Mouse (Mus musculus) olfactory bulb, adult 2 months (tissue): ENCODE measurements at regions not wholly inside any gene's neighbourhood (a gene's known extent, or its start where the extent isn't known, plus 50 kb on each side); places are given as distances from the start of the nearest gene placed in this dataset.

ENCODE experiments used
- CTCF ChIP-seq: fragments of 200-500 bp; IDR thresholded peaks from 2 replicates; pipeline ENCODE4 v1.5.1; 2012; ENCODE audit warnings: low read depth, mild to moderate bottlenecking, low read length, moderate library complexity; ENCODE audit not compliant: insufficient read depth
- POLR2A ChIP-seq: fragments of 200-500 bp; IDR thresholded peaks from 2 replicates; pipeline ENCODE4 v1.6.1; 2012; ENCODE audit warnings: mild to moderate bottlenecking, low read depth, low read length, moderate library complexity; ENCODE audit not compliant: insufficient read depth

DNA sequence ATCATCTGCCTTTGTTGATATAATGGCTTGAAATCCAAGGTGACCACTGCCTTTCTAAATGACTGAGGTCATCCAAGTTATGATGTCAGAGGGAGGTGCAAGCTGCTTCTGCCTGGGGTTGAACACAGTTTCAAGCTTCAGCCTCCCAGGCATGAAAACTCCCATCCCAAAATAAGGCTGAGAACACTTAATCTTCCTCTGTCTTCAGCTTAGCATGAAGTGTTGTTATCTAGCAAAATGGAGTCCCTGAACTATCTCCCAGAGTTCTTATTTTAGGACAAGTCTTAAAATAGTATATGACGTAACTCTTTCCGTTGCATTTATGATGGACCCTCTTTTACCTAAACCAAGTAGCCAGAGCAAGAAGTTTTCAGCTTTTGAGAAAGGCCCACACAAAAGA, 631.1 kb upstream of the A1bg start:
- TF ChIP-seq POLR2A (no peak), CTCF (no peak)
